Mouse (Mus musculus) gastrocnemius, postnatal 4 days (tissue): Measurements from ENCODE around the gene Olfr1022. TPM values are rescaled to one million over a fixed set of nuclear protein-coding genes. Genes with fewer than 3 reads are reported as not detected.

Experiments
- DNase-seq, 2 experiments: peaks; one replicate each; pipeline ENCODE4 v3.0.0; 2021 to 2022; ENCODE audit warnings: low spot score in 2 of 2, mixed read lengths in 2 of 2
- long read RNA-seq, 2 experiments: library from polyadenylated mRNA; stranded (forward); transcript quantifications; one replicate each; pipeline ENCODE4 v2.0.0; 2021
- total RNA-seq, 2 experiments: library from RNA; stranded (reverse); gene quantifications; 2 replicates each; pipeline ENCODE4 v1.2.3; 2021

Gene Olfr1022
- not detected for total RNA-seq
- long read RNA-seq, experiment 1, result 0 reads
- long read RNA-seq, experiment 2, result 0 reads

GRCm38 (mm10) chr2:85868294-85868693, at the start of gene Olfr1022:
Gene Olfr1022 (plus strand): TSS chr2:85868594.
- DNase-seq, result no peak

GRCm38 (mm10) chr2:85845383-85845782, 23.0 kb upstream of the Olfr1022 start, which contains the start of gene Olfr1019:
Gene Olfr1019 (minus strand): TSS chr2:85845483.
- DNase-seq, result no peak

- no peak for DNase-seq
These were observed 21.7 kb upstream of the Olfr1022 start, which contains the start of gene Olfr1020 for GRCm38 (mm10) chr2:85846730-85847129. Gene Olfr1020 (plus strand): TSS chr2:85847030.

- DNase-seq, result no peak
These were observed 16.9 kb downstream of the Olfr1022 start, which contains the start of gene Olfr1023 for GRCm38 (mm10) chr2:85885340-85885739. Gene Olfr1023 (plus strand): TSS chr2:85885640.

DNA sequence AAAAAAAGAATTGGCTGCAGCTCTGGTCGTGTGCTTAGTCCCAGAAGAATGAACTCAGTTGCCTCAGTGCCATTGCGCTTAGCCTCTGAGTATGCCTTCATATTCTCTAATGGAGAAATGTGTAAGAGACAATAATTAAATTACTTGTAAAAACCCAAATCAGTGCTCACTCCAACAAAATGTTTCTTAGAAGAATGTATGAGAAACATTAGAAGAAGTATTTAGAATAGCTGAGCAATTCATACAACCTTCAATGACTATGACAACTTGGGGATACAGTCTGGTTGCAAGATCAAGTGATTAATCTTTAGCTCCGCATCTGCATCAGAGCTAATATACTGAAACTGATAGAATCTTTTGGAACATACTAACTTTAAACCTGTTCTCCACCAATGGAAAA, 36.6 kb downstream of the Olfr1022 start, which contains the start of gene Olfr1024:
Olfr1024 (minus strand) TSS at position 101 of the 400 bp plus-strand sequence.
- no peak for DNase-seq

- DNase-seq, result no peak
These were observed 44.8 kb downstream of the Olfr1022 start for GRCm38 (mm10) chr2:85913197-85913596.

DNA sequence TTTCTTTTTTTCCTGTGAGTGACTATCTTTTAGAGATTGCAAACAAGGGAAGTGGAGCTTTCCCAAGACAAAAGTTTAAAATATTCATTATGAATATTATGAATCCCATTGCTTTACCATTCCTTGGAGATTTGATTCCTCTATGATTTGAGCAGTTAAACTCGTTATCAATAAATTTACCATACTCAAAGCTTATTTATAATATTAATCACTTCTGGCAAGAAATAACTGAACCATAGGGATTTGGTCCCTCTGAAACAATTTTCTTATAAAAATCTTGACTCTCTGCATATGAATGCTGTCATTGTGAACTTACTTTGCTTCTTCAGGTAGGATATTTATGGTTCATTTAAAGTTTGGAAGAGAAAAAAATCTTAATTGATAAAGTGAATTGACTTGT, 46.5 kb downstream of the Olfr1022 start, which contains the start of gene Olfr1025-ps1:
Olfr1025-ps1 (plus strand) TSS at position 301 of the 400 bp plus-strand sequence.
- no peak for DNase-seq

Other genes with a start within 250 kb of the Olfr1022 start
- not detected for gene Olfr1002, start 217.9 kb upstream of the Olfr1022 start, total RNA-seq
- not detected for gene Olfr154, start 204.1 kb upstream of the Olfr1022 start, total RNA-seq
- not detected for gene Olfr1006, start 189.8 kb upstream of the Olfr1022 start, total RNA-seq
- not detected for gene Olfr1008, start 179.2 kb upstream of the Olfr1022 start, total RNA-seq
- not detected for gene Olfr1009, start 153.2 kb upstream of the Olfr1022 start, total RNA-seq
- not detected for gene Olfr1012, start 105.8 kb upstream of the Olfr1022 start, total RNA-seq
- not detected for gene Olfr1013, start 101.5 kb upstream of the Olfr1022 start, total RNA-seq
- not detected for gene Olfr1014, start 95.9 kb upstream of the Olfr1022 start, total RNA-seq
- gene Olfr1015, start 86.6 kb upstream of the Olfr1022 start, total RNA-seq, result not detected
- gene Olfr1016, start 66.0 kb upstream of the Olfr1022 start, total RNA-seq, result not detected
- gene Olfr1018, start 50.1 kb upstream of the Olfr1022 start, total RNA-seq, result not detected
- gene Olfr1019, start 23.1 kb upstream of the Olfr1022 start, total RNA-seq, result not detected
- gene Olfr1020, start 21.6 kb upstream of the Olfr1022 start, total RNA-seq, result not detected
- not detected for gene Olfr1023, start 17.0 kb downstream of the Olfr1022 start, total RNA-seq
- not detected for gene Olfr1024, start 36.5 kb downstream of the Olfr1022 start, total RNA-seq
- not detected for gene Olfr1025-ps1, start 46.6 kb downstream of the Olfr1022 start, total RNA-seq
- not detected for gene Olfr1026, start 53.0 kb downstream of the Olfr1022 start, total RNA-seq
- not detected for gene Olfr1028, start 81.8 kb downstream of the Olfr1022 start, total RNA-seq
- not detected for gene Olfr1029, start 105.3 kb downstream of the Olfr1022 start, total RNA-seq
- not detected for gene Olfr1030, start 110.7 kb downstream of the Olfr1022 start, total RNA-seq
- gene Olfr1031, start 121.7 kb downstream of the Olfr1022 start, total RNA-seq, result not detected
- gene Olfr1032, start 136.9 kb downstream of the Olfr1022 start, total RNA-seq, result not detected
- under 1 TPM; 0.08 to 0.10 TPM for gene Olfr1033, start 152.0 kb downstream of the Olfr1022 start, total RNA-seq
- not detected for gene Olfr1034, start 177.3 kb downstream of the Olfr1022 start, total RNA-seq
- not detected for gene Olfr1036, start 205.4 kb downstream of the Olfr1022 start, total RNA-seq
- gene Olfr1037, start 218.8 kb downstream of the Olfr1022 start, total RNA-seq, result not detected